Mouse (Mus musculus): ENCODE data around the gene Il4ra.

- TF ChIP-seq EP300 (IDR thresholded peaks at IDR 0.05; ENCODE audit: low read depth) (no peak), CTCF (IDR thresholded peaks at IDR 0.05; ENCODE audit: low read depth) (no peak)
These were observed 68.2 kb downstream of the Il4ra start for GRCm38 (mm10) chr7:125620077-125620476.

All from liver, embryonic 14.5 days (tissue).